Mouse (Mus musculus) left cerebral cortex, adult 2 months (tissue): ENCODE measurements at regions not wholly inside any gene's neighbourhood (a gene's known extent, or its start where the extent isn't known, plus 50 kb on each side); places are given as distances from the start of the nearest gene placed in this dataset.
"Not testable (repeated sequence)": the region's sequence is repeated elsewhere in the genome, so short reads cannot be mapped to it uniquely, and the experiment has no call there.

Experiments
- DNase-seq, 2 experiments: peaks; one replicate each; pipeline ENCODE4 v3.0.0; 2021 to 2022; ENCODE audit warnings: low spot score in 2 of 2, mixed read lengths in 1 of 2; ENCODE audit errors: extremely low spot score in 1 of 2
- H3K27ac ChIP-seq: fragments of 200-600 bp; 2 replicates; pipeline ENCODE4 v1.8.1; 2022
- H3K4me3 ChIP-seq: fragments of 200-600 bp; 2 replicates; pipeline ENCODE4 v1.8.1; 2022
- CTCF ChIP-seq: fragments of 200-600 bp; IDR thresholded peaks from 2 replicates; pipeline ENCODE4 v1.8.1; 2022; ENCODE audit warnings: antibody characterized with exemption, mild to moderate bottlenecking, moderate library complexity
- intact Hi-C: fragments of 180-260 bp; cut with DNase I; formaldehyde crosslinking; loops from one replicate; pipeline ENCODE4 v1.15.1; 2025

DNA sequence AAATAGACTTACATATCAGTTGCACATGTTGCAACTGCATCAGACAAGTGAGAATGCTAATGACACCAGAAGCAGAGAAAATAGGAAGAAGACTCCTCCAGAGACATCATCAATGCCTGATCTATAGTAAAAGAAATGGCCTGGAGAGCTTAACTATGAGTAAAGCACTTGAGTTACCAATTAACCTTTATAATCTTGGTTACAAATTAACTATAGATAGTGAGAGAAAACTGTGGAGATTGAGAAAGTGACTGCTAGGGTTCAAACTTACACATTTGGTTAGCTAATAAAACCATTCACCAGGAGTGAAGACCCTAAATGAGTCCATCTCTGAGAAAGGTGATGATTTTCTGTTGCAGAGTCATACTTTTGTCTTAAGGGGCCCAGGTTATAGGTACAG is 307.4 kb downstream of the Phex start:
- no peak for DNase-seq
- H3K27ac ChIP-seq: no peak overlapping the region
- TF ChIP-seq CTCF: no peak
- intact Hi-C loops: no loop called here
- no peak overlapping the region for H3K4me3 ChIP-seq

DNA sequence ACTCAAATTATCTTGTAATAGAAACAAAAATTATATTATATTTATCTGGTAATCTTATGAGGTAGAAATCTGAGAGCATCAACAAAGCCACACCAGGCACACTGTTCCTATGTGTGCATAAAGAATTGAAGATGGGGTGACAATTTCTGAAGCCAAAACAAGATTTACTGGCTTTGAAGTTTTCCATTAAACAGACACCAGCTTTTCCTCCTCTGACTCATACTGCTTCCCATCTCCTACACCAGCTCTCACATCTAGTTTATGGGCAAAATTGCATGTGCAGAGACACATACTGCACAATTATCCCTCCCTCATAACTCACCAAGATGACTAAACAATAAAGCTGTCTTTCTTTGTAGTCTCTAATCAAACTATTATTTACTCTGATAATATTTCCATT is 335.1 kb downstream of the Phex start:
- DNase-seq: no peak
- no peak for TF ChIP-seq CTCF
- intact Hi-C loops: no loop called here
- no peak overlapping the region; the same call in 1 of the 2 replicates for H3K27ac ChIP-seq
- no peak overlapping the region for H3K4me3 ChIP-seq

DNA sequence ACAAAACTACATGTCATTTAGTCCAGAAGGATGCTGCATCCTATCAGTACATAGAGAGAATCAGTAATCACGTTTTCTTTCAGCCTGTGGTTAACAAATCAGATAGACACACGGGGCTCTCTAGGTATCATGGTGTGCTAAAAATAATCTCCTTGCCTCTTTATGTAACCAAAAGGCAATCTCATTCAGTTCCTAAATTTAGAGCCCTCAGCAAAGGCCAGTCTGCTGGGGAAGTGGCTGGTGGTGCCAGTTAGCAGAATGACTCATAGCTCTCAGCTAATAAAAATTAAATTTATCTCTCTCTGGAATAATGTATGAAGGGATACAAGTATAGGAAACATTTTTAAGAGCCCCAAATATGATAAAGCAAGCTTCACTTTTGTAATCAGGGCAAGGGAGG is 335.5 kb downstream of the Phex start:
- intact Hi-C loops: no loop called here
- Histone ChIP-seq H3K27ac (no peak overlapping the region; the same call in 1 of the 2 replicates), H3K4me3 (no peak overlapping the region)
- DNase-seq: peak in 1 of 2 experiments; percentile 6
- TF ChIP-seq CTCF: no peak

DNA sequence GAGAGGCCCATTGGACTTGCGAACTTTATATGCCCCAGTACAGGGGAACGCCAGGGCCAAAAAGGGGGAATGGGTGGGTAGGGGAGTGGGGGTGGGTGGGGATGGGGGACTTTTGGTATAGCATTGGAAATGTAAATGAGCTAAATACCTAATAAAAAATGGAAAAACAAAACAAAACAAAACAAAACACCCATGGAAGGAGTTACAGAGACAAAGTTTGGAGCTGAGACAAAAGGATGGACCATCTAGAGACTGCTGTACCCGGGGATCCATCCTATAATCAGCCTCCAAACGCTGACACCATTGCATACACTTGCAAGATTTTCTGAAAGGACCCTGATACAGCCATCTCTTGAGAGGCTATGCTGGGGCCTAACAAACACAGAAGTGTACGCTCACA is 337.1 kb downstream of the Phex start:
- H3K27ac ChIP-seq, intact Hi-C loops, DNase-seq, H3K4me3 ChIP-seq: not testable (repeated sequence)

DNA sequence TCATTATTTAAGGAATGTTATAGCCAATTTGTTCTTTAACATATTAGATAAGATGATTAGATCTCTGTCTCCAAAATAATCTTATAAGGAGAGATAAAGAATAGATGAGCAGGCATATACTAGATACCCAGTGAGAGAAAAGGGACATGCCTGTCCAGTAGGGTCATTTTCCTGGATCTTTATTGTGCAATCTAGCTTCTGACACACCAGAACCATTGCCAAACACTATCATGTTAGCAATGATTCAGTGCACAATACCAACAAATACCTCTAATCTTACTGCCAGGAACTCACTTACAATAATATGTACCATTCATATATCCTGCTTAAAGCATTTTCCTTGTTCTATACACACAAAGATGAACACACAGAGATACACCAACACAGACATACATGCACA is 338.9 kb downstream of the Phex start:
- intact Hi-C loops: no loop called here
- no peak for TF ChIP-seq CTCF
- no peak for DNase-seq
- Histone ChIP-seq H3K4me3 (no peak overlapping the region), H3K27ac (no peak overlapping the region)

DNA sequence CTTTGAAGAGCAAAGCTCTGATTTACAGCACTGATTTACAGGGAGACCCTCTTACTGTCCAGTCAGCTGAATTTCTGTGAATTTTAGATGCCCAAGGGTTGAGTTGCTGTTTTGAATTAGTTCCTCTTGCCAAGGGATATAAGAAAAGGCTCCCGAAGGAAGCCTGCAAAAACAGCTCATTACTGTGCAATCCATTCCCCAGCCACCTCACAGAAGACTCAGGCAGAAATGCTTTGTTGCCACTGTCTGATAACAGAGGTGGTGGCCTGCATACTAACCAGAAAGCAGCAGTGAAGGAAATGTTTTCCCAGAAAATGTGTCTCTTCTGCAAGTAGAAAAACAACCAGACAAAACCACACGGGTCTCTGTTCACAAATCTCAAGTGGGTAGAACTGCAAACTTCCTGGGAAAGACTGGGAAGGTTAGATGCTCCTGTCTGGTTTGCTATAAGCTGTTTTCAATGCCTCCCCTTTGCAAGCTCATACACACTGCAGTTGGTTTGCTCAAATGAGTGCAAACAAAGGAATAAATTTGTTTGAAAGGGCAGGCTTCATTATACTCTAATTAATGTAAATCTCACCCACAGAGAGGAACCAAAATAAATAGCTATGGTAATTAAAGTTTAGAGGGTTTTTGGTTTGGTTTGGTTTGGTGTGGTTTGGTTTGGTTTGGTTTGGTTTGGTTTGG is 363.3 kb downstream of the Phex start:
- Histone ChIP-seq H3K4me3 (no peak overlapping the region), H3K27ac (no peak overlapping the region)
- no peak for DNase-seq
- no peak for TF ChIP-seq CTCF
- intact Hi-C loops: no loop called here

DNA sequence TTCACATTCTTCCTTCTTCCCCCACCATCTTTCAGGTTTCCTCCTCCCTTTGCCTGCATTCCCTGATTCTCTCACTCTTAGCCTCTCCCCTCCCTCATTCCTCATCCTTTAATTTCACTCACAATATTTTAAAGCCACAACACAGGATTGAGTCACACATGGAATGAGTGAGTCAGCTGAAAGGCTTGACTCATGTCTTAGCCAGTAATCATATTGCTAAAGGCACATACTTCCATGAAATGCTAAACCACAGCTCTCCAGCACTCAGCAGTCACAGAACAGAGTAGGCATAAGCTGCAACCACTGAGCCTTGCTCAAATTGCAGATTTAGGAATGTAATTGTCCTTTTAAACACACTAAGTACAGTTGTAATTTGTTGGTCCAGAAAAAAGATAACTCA is 386.2 kb downstream of the Phex start:
- TF ChIP-seq CTCF: no peak
- Histone ChIP-seq H3K27ac (no peak overlapping the region), H3K4me3 (no peak overlapping the region)
- intact Hi-C loops: no loop called here
- DNase-seq: no peak

DNA sequence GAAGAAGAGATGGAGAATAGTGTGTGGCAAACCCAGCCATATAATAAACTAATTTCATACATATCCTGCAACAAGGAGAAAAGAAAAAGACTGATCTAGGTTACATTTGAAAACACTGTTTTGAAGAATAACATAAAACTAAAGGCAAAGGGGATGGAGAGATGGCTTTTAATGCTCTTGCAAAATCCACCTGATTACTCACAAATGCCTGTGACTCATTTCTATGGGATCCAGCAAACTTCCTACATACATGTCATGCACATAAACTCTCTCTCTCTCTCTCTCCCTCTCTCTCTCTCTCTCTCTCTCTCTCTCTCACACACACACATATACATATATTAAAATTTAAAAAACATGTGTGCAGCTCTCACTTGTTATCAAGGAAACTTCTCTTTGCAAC is 390.8 kb downstream of the Phex start:
- intact Hi-C loops: no loop called here
- H3K27ac ChIP-seq: no peak overlapping the region
- TF ChIP-seq CTCF: no peak

DNA sequence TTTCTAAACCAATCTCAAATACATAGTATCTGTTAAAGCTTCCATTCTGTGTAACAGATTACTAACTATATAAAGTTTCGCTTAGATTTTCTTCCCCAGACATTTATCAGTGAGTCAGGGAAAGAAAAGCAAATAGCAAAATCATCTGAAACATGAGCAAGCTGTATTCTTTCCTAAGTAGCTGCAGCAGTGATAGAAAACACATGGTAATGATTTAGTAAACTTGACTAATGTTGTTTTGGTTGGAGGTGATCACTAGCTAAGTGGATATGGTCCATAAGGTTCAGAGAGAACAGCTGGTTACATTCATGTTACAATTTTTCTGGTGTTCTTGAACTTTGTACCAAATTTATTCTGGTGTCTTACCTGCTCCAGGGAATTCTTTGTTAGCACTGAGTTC is 393.3 kb downstream of the Phex start:
- intact Hi-C loops: no loop called here
- TF ChIP-seq CTCF: no peak
- H3K4me3 ChIP-seq: no peak overlapping the region
- no peak overlapping the region for H3K27ac ChIP-seq
- no peak for DNase-seq

More for the DNA sequence above, 390.8 kb downstream of the Phex start:
- H3K4me3 ChIP-seq: no peak overlapping the region
- no peak for DNase-seq

DNA sequence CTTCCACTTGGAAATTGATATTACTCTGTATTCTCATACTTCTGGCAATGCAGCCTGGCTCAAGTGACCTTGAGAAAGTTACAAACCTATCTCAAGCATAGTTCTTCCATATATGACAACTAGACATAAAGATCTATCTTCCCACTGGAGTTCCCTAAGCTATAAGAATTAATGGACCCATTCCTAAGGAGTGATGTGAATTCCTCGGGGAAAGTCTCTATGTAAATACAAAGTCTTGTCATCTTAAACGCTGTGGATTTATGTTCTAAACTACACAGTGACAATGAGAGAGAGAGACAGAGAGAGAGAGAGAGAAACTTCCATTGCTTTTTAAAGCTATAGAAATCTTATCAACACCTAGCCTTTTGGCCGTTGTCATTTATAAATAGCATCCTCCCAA is 394.8 kb downstream of the Phex start:
- H3K27ac ChIP-seq: no peak overlapping the region
- intact Hi-C loops: no loop called here
- no peak overlapping the region for H3K4me3 ChIP-seq
- no peak for TF ChIP-seq CTCF
- no peak for DNase-seq

DNA sequence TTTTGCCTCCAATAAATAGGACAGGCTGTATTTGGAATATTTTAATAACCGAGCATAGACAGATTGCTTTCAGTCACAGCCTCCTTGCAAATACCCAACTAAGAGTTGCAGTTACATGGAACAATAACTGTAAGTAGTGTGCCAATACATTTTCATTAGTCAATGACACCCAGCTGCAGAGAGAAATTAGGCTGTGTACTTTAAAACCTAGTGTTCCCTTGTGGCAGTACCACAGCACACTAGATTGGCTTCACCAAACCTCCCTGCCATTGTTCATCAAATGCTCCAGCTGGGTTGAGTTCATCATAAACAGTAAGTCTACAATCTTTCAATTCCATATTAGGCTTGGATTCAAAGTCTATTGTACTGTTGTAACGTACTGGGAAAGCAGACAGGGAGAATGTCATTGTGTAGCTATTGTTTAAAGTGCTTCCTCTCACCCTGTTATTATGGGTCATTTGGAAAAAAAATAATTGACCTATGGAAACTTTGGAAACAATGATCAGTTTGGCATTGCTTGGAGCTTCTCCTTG is 425.1 kb downstream of the Phex start:
- intact Hi-C loops: no loop called here
- no peak for TF ChIP-seq CTCF

DNA sequence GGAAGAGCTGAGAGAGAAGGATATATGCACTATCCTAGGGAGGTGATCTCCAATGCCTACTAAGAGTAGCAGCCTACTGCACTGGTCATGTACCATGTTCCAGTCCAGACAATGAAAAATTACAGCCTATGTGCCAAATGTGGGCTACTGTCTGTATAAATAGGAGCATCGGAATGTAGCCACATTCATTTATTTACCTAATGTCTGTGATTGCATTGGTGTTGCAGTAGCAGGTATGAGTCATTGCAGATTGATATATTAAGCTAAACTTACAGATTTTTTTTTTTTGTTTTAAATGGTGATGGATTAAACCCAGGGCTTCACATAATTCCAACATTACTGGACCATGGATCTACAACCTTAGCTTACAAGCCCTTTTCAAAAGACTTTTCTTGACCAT is 468.0 kb downstream of the Phex start:
- TF ChIP-seq CTCF: no peak
- no peak for DNase-seq
- Histone ChIP-seq H3K27ac (no peak overlapping the region), H3K4me3 (no peak overlapping the region)
- intact Hi-C loops: no loop called here

More for the DNA sequence above, 425.1 kb downstream of the Phex start:
- H3K4me3 ChIP-seq: no peak overlapping the region
- no peak for DNase-seq
- no peak overlapping the region for H3K27ac ChIP-seq

DNA sequence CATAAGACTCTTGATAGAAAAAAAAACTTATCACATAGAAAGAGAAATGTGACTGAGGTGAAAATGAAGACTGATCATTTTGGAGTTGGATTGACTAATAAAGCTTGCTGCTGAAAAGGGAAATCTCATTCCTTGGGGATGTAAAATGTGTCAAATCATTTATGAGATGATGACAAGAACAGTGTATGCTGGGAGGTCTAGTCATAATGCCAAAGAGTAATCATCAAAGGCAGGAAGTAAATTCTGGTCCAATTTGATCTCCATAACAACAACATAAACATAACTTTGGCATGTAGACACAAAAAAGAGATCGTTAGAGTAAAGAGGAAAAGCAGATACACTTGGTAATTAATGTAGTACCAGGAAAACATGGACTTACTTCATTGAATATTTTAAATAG is 470.9 kb downstream of the Phex start:
- no peak for TF ChIP-seq CTCF
- no peak overlapping the region for H3K27ac ChIP-seq
- intact Hi-C loops: no loop called here

More for the DNA sequence above, 470.9 kb downstream of the Phex start:
- DNase-seq: no peak
- H3K4me3 ChIP-seq: no peak overlapping the region
